Mouse (Mus musculus) heart, embryonic 14.5 days (tissue): Measurements from ENCODE around the gene Khdrbs1. TPM values are rescaled to one million over a fixed set of nuclear protein-coding genes. Genes with fewer than 3 reads are reported as not detected.
A peak's percentile ranks its signal among the peaks of the same experiment; 100 is the strongest.

Experiments used
- ATAC-seq: fragments of 200-750 bp; cut with Nextera tagmentation; 2 replicates; pipeline ENCODE4 v1.8.0; 2017; ENCODE audit warnings: low read depth, moderate TSS enrichment; ENCODE audit not compliant: insufficient number of reproducible peaks, insufficient read depth, low FRiP score
- H3K27ac ChIP-seq, 2 experiments: fragments of 200-500 bp in 1 of 2; fragments of 300-500 bp in 1 of 2; sonication (generic) in 1 of 2; replicated peaks in 1 of 2; 2 replicates each; pipeline ENCODE4 v1.5.1; 2012 to 2014; ENCODE audit warnings: low read depth in 2 of 2, low read length in 2 of 2, control low read depth in 1 of 2, mild to moderate bottlenecking in 1 of 2, mixed read lengths in 1 of 2; ENCODE audit not compliant: control insufficient read depth in 1 of 2, insufficient read depth in 1 of 2
- H3K27me3 ChIP-seq: fragments of 300-500 bp; sonication (generic); 2 replicates; pipeline ENCODE4 v1.6.1; 2014; ENCODE audit warnings: mild to moderate bottlenecking, low read length, control low read depth; ENCODE audit not compliant: control insufficient read depth, insufficient read depth
- H3K36me3 ChIP-seq: fragments of 300-500 bp; sonication (generic); 2 replicates; pipeline ENCODE4 v1.6.1; 2014; ENCODE audit warnings: mild to moderate bottlenecking, control low read depth, low read length, mixed read lengths; ENCODE audit not compliant: control insufficient read depth, insufficient read depth
- H3K4me1 ChIP-seq, 2 experiments: fragments of 200-500 bp in 1 of 2; fragments of 300-500 bp in 1 of 2; sonication (generic) in 1 of 2; 2 replicates each; pipeline ENCODE4 v1.6.1; 2012 to 2014; ENCODE audit warnings: low read length in 2 of 2, control low read depth in 1 of 2, mixed read lengths in 1 of 2; ENCODE audit not compliant: control insufficient read depth in 2 of 2, insufficient read depth in 2 of 2
- H3K4me2 ChIP-seq: fragments of 300-500 bp; sonication (generic); 2 replicates; pipeline ENCODE4 v1.6.1; 2014; ENCODE audit warnings: mild to moderate bottlenecking, low read length
- H3K4me3 ChIP-seq, 2 experiments: fragments of 200-500 bp in 1 of 2; fragments of 300-500 bp in 1 of 2; sonication (generic) in 1 of 2; 2 replicates each; pipeline ENCODE4 v1.5.1; 2012 to 2014; ENCODE audit warnings: low read length in 2 of 2, mild to moderate bottlenecking in 2 of 2, control low read depth in 1 of 2, low read depth in 1 of 2, moderate library complexity in 1 of 2; ENCODE audit not compliant: control insufficient read depth in 1 of 2, insufficient read depth in 1 of 2
- H3K9ac ChIP-seq: fragments of 300-500 bp; sonication (generic); 2 replicates; pipeline ENCODE4 v1.6.1; 2014; ENCODE audit warnings: mild to moderate bottlenecking, low read length
- H3K9me3 ChIP-seq: fragments of 300-500 bp; sonication (generic); 2 replicates; pipeline ENCODE4 v1.6.1; 2016; ENCODE audit warnings: low read length, control low read depth; ENCODE audit not compliant: control insufficient read depth
- whole genome bisulfite sequencing: fragments of 180-500 bp; shearing (Covaris S2); extraction: QIAGEN DNeasy Blood & Tissue Kit; methylation state at CpG from one replicate; pipeline ENCODE4 v1.1.7; 2014; 5-methylcytosine and 5-hydroxymethylcytosine counted together
- polyA plus RNA-seq: library from polyadenylated mRNA; unstranded; fragments of >200 nt; fragmentation: Nextera tagmentation; extraction: Ambion mirVana; gene quantifications from 2 replicates; pipeline ENCODE4 v1.2.1, GENCODE M21; 2014

The Khdrbs1 gene
- polyA plus RNA-seq, 1 experiment from 2014 or later, result 74.0 TPM

DNA sequence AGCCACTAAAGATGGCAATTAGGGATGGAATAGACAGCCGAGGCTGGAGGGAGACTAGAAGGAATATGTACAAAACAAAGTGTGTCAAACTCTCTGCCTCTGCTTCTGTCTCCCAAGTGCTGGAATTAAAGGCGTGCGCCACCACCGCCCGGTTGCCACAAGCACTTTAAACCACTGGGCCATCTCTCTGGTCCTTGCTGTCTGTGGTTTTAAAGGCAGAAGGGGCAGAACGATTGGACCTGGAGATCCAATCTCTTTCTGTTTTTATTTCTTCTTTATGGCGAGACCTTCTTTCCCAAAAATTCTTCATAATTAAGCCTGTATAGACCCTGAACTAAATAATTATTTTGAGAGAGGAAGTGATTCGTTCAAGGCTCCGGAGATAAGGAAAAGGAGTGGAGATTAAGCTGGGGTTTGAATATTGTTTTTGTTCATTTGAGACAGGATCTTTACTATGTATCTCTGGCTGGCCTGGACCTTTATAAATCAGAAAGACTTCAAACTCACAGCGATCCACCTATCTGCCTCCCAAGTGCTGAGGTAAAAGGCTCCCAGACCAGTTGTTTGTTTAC lies 69.1 kb downstream of the Khdrbs1 start:
- Histone ChIP-seq H3K27ac (peak overlapping the region; percentile 59 to 97), H3K4me2 (peak overlapping the region; percentile 74), H3K4me1 (peaks cover 2 to 11% of the 10 kb centered on the region in 2 experiments; a peak in 3 of 4 replicates), H3K4me3 (peak overlapping the region; percentile 87 to 99), H3K9ac (peak overlapping the region; percentile 99), H3K27me3 (no peaks in the 10 kb centered on the region), H3K36me3 (peaks cover 23% of the 10 kb centered on the region), H3K9me3 (no peaks in the 10 kb centered on the region)
- 5% methylated on average over 10 of the region's 10 CpGs for WGBS
- ATAC-seq, result no peak

DNA sequence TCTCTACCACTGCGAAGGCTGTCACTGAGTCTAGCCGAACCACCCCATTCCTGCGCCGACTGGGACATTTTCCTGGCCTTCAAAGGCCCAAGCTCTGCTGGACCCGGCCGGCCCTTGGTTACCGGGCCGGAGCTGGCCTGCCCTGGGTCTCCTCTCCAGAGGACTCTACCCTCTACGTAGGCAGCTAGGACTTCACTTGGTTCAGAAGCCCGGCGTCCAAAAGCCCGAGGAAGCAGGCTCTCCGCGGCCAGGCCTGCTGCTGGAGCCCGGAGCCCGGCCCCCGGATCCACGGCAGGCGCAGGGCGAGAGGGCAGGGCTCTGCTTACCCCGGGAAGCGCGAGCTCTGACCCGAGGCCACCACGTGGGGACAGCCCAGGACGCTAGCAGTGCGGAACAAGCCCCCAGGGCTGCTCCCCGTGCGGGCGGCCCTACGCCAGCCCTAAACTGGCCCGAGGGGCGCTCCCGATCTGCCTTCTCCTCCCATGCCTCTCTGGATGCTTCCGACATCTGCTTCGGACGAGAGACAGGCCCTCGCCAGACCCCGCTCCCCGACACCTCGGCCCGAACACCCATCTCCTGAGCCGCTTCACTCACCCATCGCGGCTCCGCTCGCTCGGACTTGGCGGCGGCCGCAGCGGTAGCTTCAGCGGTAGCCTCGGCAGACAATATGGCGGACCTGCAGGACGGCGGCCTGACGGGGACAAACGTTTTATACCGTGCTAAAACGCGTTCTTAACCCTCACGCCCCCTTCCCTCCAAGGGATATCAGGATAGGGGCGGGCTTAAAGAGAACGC lies 69.8 kb downstream of the Khdrbs1 start, which contains the start of gene Kpna6:
Gene Kpna6 (minus strand): TSS at position 685 of the 795 bp plus-strand sequence.
- no peaks in the 10 kb centered on the region for H3K27me3 ChIP-seq
- peaks cover 2 to 11% of the 10 kb centered on the region in 2 experiments; a peak in 3 of 4 replicates for H3K4me1 ChIP-seq
- peak; percentile 84 for ATAC-seq
- peaks cover 20% of the 10 kb centered on the region for H3K36me3 ChIP-seq
- H3K27ac ChIP-seq, result peak within 1 kb of the TSS; percentile 96 to 97
- H3K9me3 ChIP-seq, result no peaks in the 10 kb centered on the region
- peak within 1 kb of the TSS; percentile 74 for H3K4me2 ChIP-seq
- peak within 1 kb of the TSS; percentile 87 to 99 for H3K4me3 ChIP-seq
- peak within 1 kb of the TSS; percentile 99 for H3K9ac ChIP-seq
- under 1% methylated on average over 62 of the region's 65 CpGs for WGBS

DNA sequence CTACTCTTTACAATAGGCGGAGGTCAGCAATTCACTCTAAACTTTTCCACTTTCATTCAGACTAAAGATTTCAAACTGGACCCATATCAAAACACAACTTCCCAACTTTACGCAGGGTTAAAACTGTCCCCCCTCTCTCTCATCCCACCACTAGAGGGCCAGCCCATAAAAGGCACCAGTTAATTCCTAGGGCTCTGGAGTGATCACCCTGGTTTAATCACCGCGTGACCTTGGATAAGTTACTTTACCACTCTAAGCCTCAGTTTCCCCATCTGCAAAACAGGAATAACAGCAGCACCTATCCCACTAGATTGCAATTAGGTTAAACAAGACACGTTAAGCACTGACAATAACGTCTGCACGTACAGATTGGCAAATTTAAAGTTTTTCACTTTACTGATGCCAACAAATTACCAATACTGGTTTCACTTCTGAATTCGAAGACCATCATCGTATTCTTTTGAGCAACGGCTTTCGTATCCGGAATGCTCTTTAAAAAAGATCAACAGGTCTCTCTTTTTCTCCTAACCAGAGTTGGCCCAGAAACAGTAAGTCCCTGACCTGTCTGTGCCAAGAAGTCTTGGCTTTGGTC lies 70.5 kb downstream of the Khdrbs1 start:
- Histone ChIP-seq H3K27ac (peak overlapping the region; percentile 96 to 97), H3K9ac (peak overlapping the region; percentile 99), H3K4me1 (peaks cover 2 to 11% of the 10 kb centered on the region in 2 experiments; a peak in 3 of 4 replicates), H3K36me3 (peaks cover 22% of the 10 kb centered on the region), H3K27me3 (no peaks in the 10 kb centered on the region), H3K4me2 (peak overlapping the region; percentile 74), H3K4me3 (peak overlapping the region; percentile 87 to 99), H3K9me3 (no peaks in the 10 kb centered on the region)
- 6% methylated on average over 12 of the region's 12 CpGs for WGBS
- ATAC-seq, result no peak

- no peak overlapping the region for H3K9ac ChIP-seq
- no peak overlapping the region for H3K4me2 ChIP-seq
- H3K27me3 ChIP-seq, result no peaks in the 10 kb centered on the region
- no peaks in the 10 kb centered on the region for H3K4me1 ChIP-seq
- 87% methylated on average over 3 of the region's 3 CpGs for WGBS
- no peaks in the 10 kb centered on the region for H3K9me3 ChIP-seq
- H3K27ac ChIP-seq, result no peak overlapping the region
- H3K36me3 ChIP-seq, result peaks cover 74% of the 10 kb centered on the region
- no peak overlapping the region for H3K4me3 ChIP-seq
- no peak for ATAC-seq
These were observed 79.8 kb downstream of the Khdrbs1 start for GRCm38 (mm10) chr4:129662255-129662813.

- Histone ChIP-seq H3K9ac (no peak overlapping the region), H3K27ac (no peak overlapping the region), H3K27me3 (no peaks in the 10 kb centered on the region), H3K9me3 (no peaks in the 10 kb centered on the region), H3K36me3 (peaks cover 74% of the 10 kb centered on the region), H3K4me1 (no peaks in the 10 kb centered on the region), H3K4me2 (no peak overlapping the region), H3K4me3 (no peak overlapping the region)
- 90% methylated on average over 3 of the region's 3 CpGs for WGBS
- no peak for ATAC-seq
These were observed 80.5 kb downstream of the Khdrbs1 start for GRCm38 (mm10) chr4:129661584-129661983.

GRCm38 (mm10) chr4:129654770-129655169 lies 87.3 kb downstream of the Khdrbs1 start:
- H3K4me1 ChIP-seq, result no peaks in the 10 kb centered on the region
- H3K4me2 ChIP-seq, result no peak overlapping the region
- no peak overlapping the region for H3K4me3 ChIP-seq
- no peaks in the 10 kb centered on the region for H3K27me3 ChIP-seq
- no peak for ATAC-seq
- H3K36me3 ChIP-seq, result peaks cover 97% of the 10 kb centered on the region
- WGBS, result 92% methylated on average over 14 of the region's 14 CpGs
- H3K9ac ChIP-seq, result no peak overlapping the region
- no peak overlapping the region for H3K27ac ChIP-seq
- H3K9me3 ChIP-seq, result no peaks in the 10 kb centered on the region
